8 mouse cellular contexts compared by ENCODE assay signal in the genomic region with DNA sequence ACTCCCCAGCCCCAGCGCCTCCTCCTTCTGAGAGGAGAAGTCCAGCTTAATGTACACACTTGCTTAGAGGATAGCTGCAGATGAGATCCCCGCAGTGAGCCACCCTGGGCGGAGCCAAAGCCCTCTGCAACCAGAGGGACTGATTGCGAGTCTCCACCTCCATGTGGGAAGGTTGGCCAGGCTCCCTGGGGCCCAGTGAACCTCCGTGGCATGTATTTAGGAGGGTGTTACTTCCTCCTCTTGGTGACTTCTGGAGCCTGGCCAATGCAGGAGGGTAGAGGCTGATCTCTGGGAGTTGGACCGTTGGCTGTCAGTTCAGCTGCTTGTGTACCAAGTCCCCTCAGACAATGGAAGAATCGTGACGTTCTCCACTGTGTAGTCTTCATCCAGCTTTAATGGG.
DNase-seq lines count a peak whose midpoint lies in the region; ATAC-seq and TF ChIP-seq lines count a peak whose summit lies in the region.

No protein-coding gene starts in this region.

- peaks cover 93% of the 10 kb centered on the region for H3K4me1 ChIP-seq in G1E (ENCODE audit: insufficient read depth, low read depth, low read length)
- H3K4me1 ChIP-seq in intestine, embryonic 14.5 days (replicated peaks; ENCODE audit: control insufficient read depth, insufficient read depth, low read length) = peaks cover 49% of the 10 kb centered on the region
- peaks cover 73% of the 10 kb centered on the region for H3K4me1 ChIP-seq in liver, postnatal 0 days (ENCODE audit: insufficient read depth)

- no peaks in the 10 kb centered on the region for H3K9me3 ChIP-seq in G1E (replicated peaks)
- H3K9me3 ChIP-seq in intestine, embryonic 14.5 days (ENCODE audit: control insufficient read depth, low read length) = no peaks in the 10 kb centered on the region
- H3K9me3 ChIP-seq in liver, postnatal 0 days (ENCODE audit: low read length) = no peaks in the 10 kb centered on the region

- peaks cover 85% of the 10 kb centered on the region for H3K36me3 ChIP-seq in G1E (replicated peaks)
- no peaks in the 10 kb centered on the region for H3K36me3 ChIP-seq in intestine, embryonic 14.5 days (ENCODE audit: control insufficient read depth, insufficient read depth, low read length)
- H3K36me3 ChIP-seq in liver, postnatal 0 days (replicated peaks; ENCODE audit: insufficient read depth, low read length) = no peaks in the 10 kb centered on the region

- 0 out of 2 replicates have a peak, but pooled peaks have one; percentile 15 for TF ChIP-seq EP300 in liver, postnatal 0 days (IDR thresholded peaks at IDR 0.05; ENCODE audit: low read depth)

- peak; percentile 58 for ATAC-seq in G1E (ENCODE audit: extremely low read depth, insufficient number of reproducible peaks, low FRiP score, poor library complexity, severe bottlenecking)
- no peak for ATAC-seq in intestine, embryonic 14.5 days (replicated peaks; ENCODE audit: low FRiP score, low TSS enrichment, low read depth)
- ATAC-seq in liver, postnatal 0 days = peak; percentile 47

- no peaks in the 10 kb centered on the region for H3K27me3 ChIP-seq in G1E (ENCODE audit: insufficient read depth, low read length)
- H3K27me3 ChIP-seq in intestine, embryonic 14.5 days (replicated peaks; ENCODE audit: control insufficient read depth, insufficient read depth, low read length) = no peaks in the 10 kb centered on the region
- no peaks in the 10 kb centered on the region for H3K27me3 ChIP-seq in liver, postnatal 0 days (ENCODE audit: insufficient read depth, low read length)

- H3K27ac ChIP-seq in intestine, embryonic 14.5 days (ENCODE audit: low read depth) = 0 out of 2 replicates have a peak overlapping the region, but pooled peaks have one; percentile 6
- H3K27ac ChIP-seq in liver, postnatal 0 days (ENCODE audit: low read depth) = peak overlapping the region; percentile 74

- DNase-seq in adrenal gland, adult 2 months = peak; percentile 61
- DNase-seq in adrenal gland, adult 18-20 months (ENCODE audit: low spot score in 2 of 2) = no peak
- peak; percentile 85 for DNase-seq in G1E (ENCODE audit: low spot score)
- no peak for DNase-seq in intestine, embryonic 14.5 days (ENCODE audit: low spot score)
- DNase-seq in liver, postnatal 0 days = peak; percentile 81
- no peak for DNase-seq in B cell, adult 2 months
- no peak for DNase-seq in urinary bladder, postnatal 10 days (ENCODE audit: low spot score)
- DNase-seq in spleen, postnatal 14 days (ENCODE audit: low spot score in 2 of 2) = no peak

- 40% methylated on average over 8 of the region's 8 CpGs for WGBS in intestine, embryonic 14.5 days
- 3% methylated on average over 8 of the region's 8 CpGs for WGBS in liver, postnatal 0 days (ENCODE audit: insufficient replicate concordance)

- peak overlapping the region; percentile 42; the same call in 1 of the 2 replicates for H3K4me3 ChIP-seq in G1E (ENCODE audit: low read depth, low read length)
- H3K4me3 ChIP-seq in intestine, embryonic 14.5 days (ENCODE audit: low read depth, low read length) = no peak overlapping the region
- no peak overlapping the region for H3K4me3 ChIP-seq in liver, postnatal 0 days (ENCODE audit: low read depth, low read length)

- H3K4me2 ChIP-seq in intestine, embryonic 14.5 days (ENCODE audit: low read length) = no peak overlapping the region
- peak overlapping the region; percentile 40; the same call in 1 of the 2 replicates for H3K4me2 ChIP-seq in liver, postnatal 0 days (ENCODE audit: low read depth, low read length)

- TF ChIP-seq CTCF in G1E (IDR thresholded peaks at IDR 0.05; ENCODE audit: low read depth, low read length) = no peak
- no peak for TF ChIP-seq CTCF in liver, postnatal 0 days (IDR thresholded peaks at IDR 0.05; ENCODE audit: low read depth)

- H3K9ac ChIP-seq in intestine, embryonic 14.5 days (ENCODE audit: low read length) = no peak overlapping the region
- H3K9ac ChIP-seq in liver, postnatal 0 days (replicated peaks) = peak overlapping the region; percentile 26; the same call in 1 of the 2 replicates

Comparison
In these comparisons a context has a peak if more than half of its experiments do, and no peak if none do; other contexts are left out.
1. DNase-seq: peak in adrenal gland, adult 2 months (single experiment), G1E (single experiment) and liver, postnatal 0 days (single experiment); none in adrenal gland, adult 18-20 months (0 of 2), intestine, embryonic 14.5 days (single experiment), B cell, adult 2 months (0 of 2), urinary bladder, postnatal 10 days (single experiment) and spleen, postnatal 14 days (0 of 2).